Mouse (Mus musculus) left cerebral cortex, postnatal 10 days (tissue): ENCODE results near the gene Clybl. TPM values are rescaled to one million over a fixed set of nuclear protein-coding genes. Genes with fewer than 3 reads are reported as not detected.
A peak's percentile ranks its signal among the peaks of the same experiment; 100 is the strongest.

Experiments
- DNase-seq, 2 experiments: peaks; one replicate each; pipeline ENCODE4 v3.0.0; 2021 to 2022; ENCODE audit warnings: low spot score in 2 of 2, mixed read lengths in 1 of 2; ENCODE audit errors: extremely low spot score in 1 of 2
- intact Hi-C: fragments of 180-260 bp; cut with DNase I; formaldehyde crosslinking; loops from one replicate; pipeline ENCODE4 v1.15.1; 2025
- total RNA-seq, 2 experiments: library from RNA; stranded (reverse); gene quantifications; 2 replicates each; pipeline ENCODE4 v1.2.3; 2021

Clybl gene
- total RNA-seq, 2 experiments from 2014 or later = 19.4 to 20.9 TPM

GRCm38 (mm10) chr14:122336957-122337356, 155.5 kb downstream of the Clybl start:
- intact Hi-C loops = no loop called here
- DNase-seq = no peak

- DNase-seq = peak in 1 of 2 experiments; percentile 28
- intact Hi-C loops = no loop called here
These were observed 157.3 kb downstream of the Clybl start for GRCm38 (mm10) chr14:122338784-122339183.

- intact Hi-C loops = no loop called here
- no peak for DNase-seq
These were observed 158.6 kb downstream of the Clybl start for GRCm38 (mm10) chr14:122340141-122340540.

- intact Hi-C loops = no loop called here
- DNase-seq = no peak
These were observed 160.3 kb downstream of the Clybl start for GRCm38 (mm10) chr14:122341591-122342360.

DNA sequence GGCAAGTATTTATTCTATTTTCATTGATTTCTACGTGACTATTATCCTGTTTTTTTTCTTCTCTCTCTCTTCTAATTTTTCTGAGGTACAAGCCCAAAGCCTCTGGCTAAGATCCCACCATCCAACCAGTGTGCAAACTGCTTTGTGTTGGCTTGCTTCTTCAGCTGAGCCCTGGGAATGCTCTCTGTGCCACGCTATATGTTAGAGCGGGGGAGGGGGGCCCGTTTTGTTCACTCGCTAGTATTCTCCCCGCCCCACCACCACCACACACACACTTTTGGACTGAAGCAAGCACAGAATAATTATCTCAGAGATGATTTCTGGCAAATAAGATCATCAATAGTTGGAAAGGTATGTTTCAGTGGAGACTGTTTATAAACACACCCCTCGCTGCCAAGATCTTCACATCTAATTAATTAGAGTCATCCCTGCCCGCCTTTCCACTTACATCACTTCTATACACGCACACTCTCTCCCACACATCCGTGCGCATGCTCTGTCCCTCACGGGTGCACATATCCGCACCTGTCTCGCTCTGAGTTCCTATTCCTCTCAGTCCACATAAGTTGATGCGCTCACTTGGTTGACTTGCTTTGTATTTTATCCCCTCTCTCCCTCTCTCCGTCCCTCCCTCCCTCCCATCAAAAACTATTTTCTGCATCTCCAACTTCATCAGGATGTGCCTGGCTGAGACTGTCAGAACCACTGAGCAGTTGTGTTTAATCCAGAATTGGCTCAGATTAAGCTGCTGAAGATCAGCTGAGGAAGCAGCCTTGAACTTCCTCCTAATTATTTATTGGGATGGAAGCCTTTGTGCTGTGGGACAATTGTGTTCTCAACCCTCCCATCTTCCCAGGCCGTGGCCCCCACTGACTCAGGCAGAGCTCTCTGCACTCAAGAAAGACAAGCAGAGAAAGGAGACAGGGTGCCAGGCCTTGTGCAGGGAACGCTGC, 163.0 kb downstream of the Clybl start:
- intact Hi-C loops = no loop called here
- DNase-seq = no peak

DNA sequence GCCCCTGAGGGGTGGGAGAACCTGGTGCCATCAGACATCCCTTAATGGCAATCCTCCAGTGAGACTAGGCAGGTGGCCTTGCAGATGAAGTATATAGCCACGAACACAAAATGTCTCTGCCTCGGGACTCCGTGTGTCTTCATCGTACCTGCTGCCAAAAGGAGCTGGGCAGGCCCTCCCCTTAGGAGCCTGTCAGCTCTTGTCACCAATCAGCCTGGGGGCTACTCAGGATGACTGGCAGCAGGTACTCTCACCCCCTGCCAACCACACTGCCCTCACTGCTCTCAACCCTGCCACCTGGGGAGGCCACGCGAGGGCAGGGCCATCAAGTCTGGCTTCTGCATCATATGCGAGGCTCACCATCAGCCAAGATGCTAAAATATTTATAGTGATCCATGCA, 166.6 kb downstream of the Clybl start:
- intact Hi-C loops = no loop called here
- DNase-seq = no peak

DNA sequence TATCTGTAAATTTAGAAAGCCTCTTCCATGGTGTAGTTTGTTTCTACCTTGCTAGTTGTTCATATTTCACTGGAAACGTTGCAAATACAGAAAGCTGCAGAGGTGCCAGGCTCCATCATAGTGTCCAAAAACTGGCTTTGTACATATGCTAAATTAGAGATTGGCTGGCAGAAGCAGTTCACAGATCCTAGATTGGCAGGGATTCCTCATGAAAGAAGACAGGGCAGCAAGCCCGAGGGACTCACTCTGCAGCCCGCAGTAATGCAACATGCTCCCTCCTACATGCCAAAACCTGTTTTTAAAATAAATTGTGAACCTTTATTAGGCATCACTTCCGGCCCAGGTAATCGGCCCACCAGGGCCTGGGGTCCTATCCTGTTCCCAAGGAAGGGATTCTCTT, 167.8 kb downstream of the Clybl start:
- intact Hi-C loops = no loop called here
- no peak for DNase-seq

GRCm38 (mm10) chr14:122349761-122350160, 168.3 kb downstream of the Clybl start:
- no peak for DNase-seq
- intact Hi-C loops = no loop called here

- intact Hi-C loops = no loop called here
- DNase-seq = no peak
These were observed 169.3 kb downstream of the Clybl start for GRCm38 (mm10) chr14:122350766-122351165.

- intact Hi-C loops = no loop called here
These were observed 175.8 kb downstream of the Clybl start for GRCm38 (mm10) chr14:122357316-122357715.

GRCm38 (mm10) chr14:122358592-122358991, 177.1 kb downstream of the Clybl start:
- no peak for DNase-seq
- intact Hi-C loops = no loop called here

More at GRCm38 (mm10) chr14:122357316-122357715, 175.8 kb downstream of the Clybl start:
- DNase-seq = no peak

- DNase-seq = no peak
- intact Hi-C loops = no loop called here
These were observed 177.8 kb downstream of the Clybl start for GRCm38 (mm10) chr14:122359136-122359905.

DNA sequence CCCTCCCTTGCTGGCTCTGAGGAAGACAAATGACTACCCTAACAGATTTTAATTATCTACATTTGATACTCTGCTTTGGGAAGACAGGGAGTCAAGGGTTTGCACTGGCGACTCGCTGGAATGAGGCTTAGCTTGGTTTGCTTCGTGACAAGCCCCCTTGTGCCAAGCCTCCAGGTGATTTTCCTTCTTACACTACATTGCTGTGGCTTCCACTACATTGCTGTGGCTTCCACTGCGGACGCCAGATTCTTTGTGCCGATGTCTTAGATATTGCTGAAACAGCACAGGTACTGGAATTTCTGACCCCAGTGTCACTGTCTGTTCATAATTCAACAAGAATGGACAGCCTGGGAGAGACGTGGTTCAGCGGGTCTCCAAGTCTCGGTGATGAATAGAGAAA, 180.3 kb downstream of the Clybl start:
- no peak for DNase-seq
- intact Hi-C loops = no loop called here

DNA sequence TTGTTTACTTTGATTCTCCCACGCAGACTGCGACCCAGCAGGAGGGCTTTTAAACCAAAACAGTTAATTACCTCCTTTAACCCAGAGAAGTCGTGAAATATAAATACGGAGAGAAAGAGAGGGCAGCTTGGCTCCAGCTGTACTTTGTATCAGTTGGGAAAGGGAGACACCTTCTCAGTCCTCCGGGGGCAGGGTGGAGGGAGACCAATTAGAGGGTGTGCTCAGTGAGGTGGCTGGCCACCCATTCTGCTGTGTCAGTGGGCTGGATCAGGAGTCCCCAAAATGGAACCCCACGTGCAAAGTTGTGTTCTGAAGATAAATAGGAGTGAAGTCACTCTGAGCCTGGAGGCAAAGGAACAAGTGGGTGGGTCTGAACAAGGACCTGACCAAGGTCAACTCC, 181.7 kb downstream of the Clybl start:
- no peak for DNase-seq
- intact Hi-C loops = no loop called here

GRCm38 (mm10) chr14:122364026-122364425, 182.5 kb downstream of the Clybl start:
- intact Hi-C loops = no loop called here
- no peak for DNase-seq

- intact Hi-C loops = loop anchor here (5.0 kb wide), 1 partner anchor 135 kb away; no protein-coding TSS in a partner anchor
- DNase-seq = no peak
These were observed 185.9 kb downstream of the Clybl start for GRCm38 (mm10) chr14:122367252-122367868.

DNA sequence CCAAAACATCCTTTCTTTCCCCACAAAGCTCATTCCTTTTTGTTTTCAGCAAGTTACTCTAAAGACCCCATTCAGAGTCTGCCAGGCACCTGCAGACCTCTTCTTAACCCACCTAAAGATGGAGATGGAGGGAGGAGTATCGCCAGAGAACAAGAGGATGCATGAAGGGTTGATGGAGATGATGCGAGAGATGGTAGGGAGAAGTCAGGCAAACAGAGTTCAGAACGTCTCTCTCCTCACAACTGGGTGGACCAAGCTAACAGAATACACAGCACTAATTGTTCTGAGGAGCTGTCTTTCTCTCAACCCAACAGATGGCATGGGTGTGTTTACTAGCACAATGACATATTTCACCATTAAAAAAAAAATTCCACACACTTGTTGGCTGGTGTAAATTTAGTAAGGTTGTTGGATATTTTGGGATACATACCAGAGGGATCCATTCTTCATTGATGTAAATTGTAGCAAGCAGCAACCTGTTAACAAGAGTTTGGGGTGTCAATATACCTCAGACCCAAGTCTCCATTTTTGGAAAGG, 186.4 kb downstream of the Clybl start:
- DNase-seq = no peak
- intact Hi-C loops = loop anchor here (5.0 kb wide), 1 partner anchor 136 kb away; no protein-coding TSS in a partner anchor

DNA sequence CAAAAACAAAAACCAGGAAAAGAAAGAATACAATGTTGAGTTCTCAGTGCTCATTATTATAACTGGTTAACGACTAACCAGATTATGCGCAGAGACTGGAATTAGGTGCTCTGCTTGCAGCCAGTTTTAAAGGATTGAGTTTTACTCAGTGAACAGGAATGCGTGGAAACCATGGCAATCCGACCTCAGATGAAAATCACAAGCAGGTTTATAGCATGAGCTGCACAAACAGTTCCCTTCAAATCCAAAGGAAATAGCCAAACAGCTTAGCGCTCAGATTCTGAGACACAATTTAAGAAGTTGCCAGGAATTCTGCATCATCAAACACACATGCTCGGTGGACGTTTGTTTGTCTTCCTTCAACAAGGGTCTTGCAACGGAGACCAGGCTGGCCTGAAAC, 187.0 kb downstream of the Clybl start:
- DNase-seq = no peak
- intact Hi-C loops = loop anchor here (5.0 kb wide), 1 partner anchor 136 kb away; no protein-coding TSS in a partner anchor
